Mouse (Mus musculus): Measurements from ENCODE around the gene Cdc42ep3. TPM values are rescaled to one million over a fixed set of nuclear protein-coding genes. Genes with fewer than 3 reads are reported as not detected.
A peak's percentile ranks its signal among the peaks of the same experiment; 100 is the strongest.

The Cdc42ep3 gene
- polyA plus RNA-seq (2016; fragmentation: Nextera tagmentation; extraction: Ambion mirVana), result 21.8 and 30.3 TPM in 2 replicates

GRCm38 (mm10) chr17:79354444-79355270, at the start of gene Cdc42ep3:
Gene Cdc42ep3, minus strand, starts transcription at chr17:79355091.
- H3K4me3 ChIP-seq, result peak within 1 kb of the TSS; percentile 74
- under 1% methylated on average over 73 of the region's 74 CpGs for WGBS
- H3K4me1 ChIP-seq, result peaks cover 50% of the 10 kb centered on the region
- peaks cover 1% of the 10 kb centered on the region; the same call in 1 of the 2 replicates for H3K36me3 ChIP-seq
- peaks cover 42% of the 10 kb centered on the region for H3K27me3 ChIP-seq (ENCODE audit: low read depth, poor library complexity, severe bottlenecking)
- DNase-seq (ENCODE audit: low spot score), result peak; percentile 86
- H3K27ac ChIP-seq, result peak within 1 kb of the TSS; percentile 88
- no peaks in the 10 kb centered on the region for H3K9me3 ChIP-seq (replicated peaks)

GRCm38 (mm10) chr17:79400356-79400755, 45.5 kb upstream of the Cdc42ep3 start:
- Histone ChIP-seq H3K4me3 (no peak overlapping the region), H3K27ac (no peak overlapping the region), H3K36me3 (no peaks in the 10 kb centered on the region), H3K27me3 (ENCODE audit: low read depth, poor library complexity, severe bottlenecking) (no peaks in the 10 kb centered on the region), H3K9me3 (replicated peaks) (no peaks in the 10 kb centered on the region), H3K4me1 (no peaks in the 10 kb centered on the region)
- WGBS, result 81% methylated on average over 2 of the region's 2 CpGs
- DNase-seq (ENCODE audit: low spot score), result peak; percentile 3

GRCm38 (mm10) chr17:79398416-79398815, 43.5 kb upstream of the Cdc42ep3 start:
- no peak overlapping the region for H3K4me3 ChIP-seq
- H3K9me3 ChIP-seq (replicated peaks), result no peaks in the 10 kb centered on the region
- no peak for DNase-seq (ENCODE audit: low spot score)
- no peaks in the 10 kb centered on the region for H3K36me3 ChIP-seq
- WGBS, result 82% methylated on average over 3 of the region's 3 CpGs
- no peak overlapping the region for H3K27ac ChIP-seq
- H3K27me3 ChIP-seq (ENCODE audit: low read depth, poor library complexity, severe bottlenecking), result no peaks in the 10 kb centered on the region
- no peaks in the 10 kb centered on the region for H3K4me1 ChIP-seq

GRCm38 (mm10) chr17:79394799-79395198, 39.9 kb upstream of the Cdc42ep3 start:
- Histone ChIP-seq H3K36me3 (no peaks in the 10 kb centered on the region), H3K27me3 (ENCODE audit: low read depth, poor library complexity, severe bottlenecking) (no peaks in the 10 kb centered on the region), H3K27ac (no peak overlapping the region), H3K4me3 (no peak overlapping the region), H3K4me1 (no peaks in the 10 kb centered on the region), H3K9me3 (replicated peaks) (no peaks in the 10 kb centered on the region)
- no peak for DNase-seq (ENCODE audit: low spot score)
- 90% methylated on average over 5 of the region's 5 CpGs for WGBS

- H3K4me3 ChIP-seq, result no peak overlapping the region
- H3K36me3 ChIP-seq, result no peaks in the 10 kb centered on the region
- WGBS, result 81% methylated on average over 7 of the region's 7 CpGs
These were observed 39.0 kb upstream of the Cdc42ep3 start for GRCm38 (mm10) chr17:79393886-79394285.

GRCm38 (mm10) chr17:79387465-79388066, 32.7 kb upstream of the Cdc42ep3 start:
- no peaks in the 10 kb centered on the region for H3K36me3 ChIP-seq
- no peaks in the 10 kb centered on the region for H3K27me3 ChIP-seq (ENCODE audit: low read depth, poor library complexity, severe bottlenecking)
- H3K9me3 ChIP-seq (replicated peaks), result no peaks in the 10 kb centered on the region
- no peak overlapping the region for H3K4me3 ChIP-seq
- no peak for DNase-seq (ENCODE audit: low spot score)
- H3K27ac ChIP-seq, result no peak overlapping the region
- no peaks in the 10 kb centered on the region for H3K4me1 ChIP-seq
- WGBS, result 85% methylated on average over 8 of the region's 8 CpGs

More at GRCm38 (mm10) chr17:79393886-79394285, 39.0 kb upstream of the Cdc42ep3 start:
- no peak for DNase-seq (ENCODE audit: low spot score)
- H3K4me1 ChIP-seq, result no peaks in the 10 kb centered on the region
- no peaks in the 10 kb centered on the region for H3K27me3 ChIP-seq (ENCODE audit: low read depth, poor library complexity, severe bottlenecking)
- no peak overlapping the region for H3K27ac ChIP-seq
- no peaks in the 10 kb centered on the region for H3K9me3 ChIP-seq (replicated peaks)

GRCm38 (mm10) chr17:79381485-79381884, 26.6 kb upstream of the Cdc42ep3 start:
- Histone ChIP-seq H3K27ac (no peak overlapping the region), H3K27me3 (ENCODE audit: low read depth, poor library complexity, severe bottlenecking) (no peaks in the 10 kb centered on the region), H3K4me1 (peaks cover 12% of the 10 kb centered on the region), H3K4me3 (no peak overlapping the region), H3K9me3 (replicated peaks) (no peaks in the 10 kb centered on the region), H3K36me3 (no peaks in the 10 kb centered on the region)
- no peak for DNase-seq (ENCODE audit: low spot score)
- 83% methylated on average over 3 of the region's 3 CpGs for WGBS

- H3K27ac ChIP-seq, result peak overlapping the region; percentile 2; the same call in 1 of the 2 replicates
- no peaks in the 10 kb centered on the region for H3K36me3 ChIP-seq
- no peaks in the 10 kb centered on the region for H3K27me3 ChIP-seq (ENCODE audit: low read depth, poor library complexity, severe bottlenecking)
- peaks cover 12% of the 10 kb centered on the region for H3K4me1 ChIP-seq
- H3K4me3 ChIP-seq, result no peak overlapping the region
- no peaks in the 10 kb centered on the region for H3K9me3 ChIP-seq (replicated peaks)
- WGBS, result 35% methylated on average over 5 of the region's 5 CpGs
- no peak for DNase-seq (ENCODE audit: low spot score)
These were observed 24.3 kb upstream of the Cdc42ep3 start for GRCm38 (mm10) chr17:79379191-79379590.

- H3K36me3 ChIP-seq, result no peaks in the 10 kb centered on the region
- no peak overlapping the region for H3K27ac ChIP-seq
- DNase-seq (ENCODE audit: low spot score), result no peak
- no peak overlapping the region for H3K4me3 ChIP-seq
- H3K4me1 ChIP-seq, result peaks cover 12% of the 10 kb centered on the region
- no peaks in the 10 kb centered on the region for H3K9me3 ChIP-seq (replicated peaks)
- H3K27me3 ChIP-seq (ENCODE audit: low read depth, poor library complexity, severe bottlenecking), result no peaks in the 10 kb centered on the region
- 76% methylated on average over 6 of the region's 6 CpGs for WGBS
These were observed 21.7 kb upstream of the Cdc42ep3 start for GRCm38 (mm10) chr17:79376434-79377210.

- peaks cover 18% of the 10 kb centered on the region for H3K4me1 ChIP-seq
These were observed 18.1 kb upstream of the Cdc42ep3 start for GRCm38 (mm10) chr17:79372973-79373372.

GRCm38 (mm10) chr17:79364749-79365450, 10.0 kb upstream of the Cdc42ep3 start:
- peaks cover 34% of the 10 kb centered on the region for H3K4me1 ChIP-seq
- H3K4me3 ChIP-seq, result no peak overlapping the region
- no peak overlapping the region for H3K27ac ChIP-seq
- WGBS, result 22% methylated on average over 5 of the region's 5 CpGs
- no peak for DNase-seq (ENCODE audit: low spot score)
- H3K36me3 ChIP-seq, result no peaks in the 10 kb centered on the region
- H3K27me3 ChIP-seq (ENCODE audit: low read depth, poor library complexity, severe bottlenecking), result no peaks in the 10 kb centered on the region
- H3K9me3 ChIP-seq (replicated peaks), result no peaks in the 10 kb centered on the region

More at GRCm38 (mm10) chr17:79372973-79373372, 18.1 kb upstream of the Cdc42ep3 start:
- Histone ChIP-seq H3K36me3 (no peaks in the 10 kb centered on the region), H3K27ac (no peak overlapping the region), H3K9me3 (replicated peaks) (no peaks in the 10 kb centered on the region), H3K4me3 (no peak overlapping the region), H3K27me3 (ENCODE audit: low read depth, poor library complexity, severe bottlenecking) (no peaks in the 10 kb centered on the region)
- DNase-seq (ENCODE audit: low spot score), result no peak
- 83% methylated on average over 5 of the region's 5 CpGs for WGBS

- WGBS, result 7% methylated on average over 24 of the region's 24 CpGs
- peaks cover 47% of the 10 kb centered on the region for H3K4me1 ChIP-seq
These were observed 1.2 kb upstream of the Cdc42ep3 start for GRCm38 (mm10) chr17:79356071-79356601.

More at GRCm38 (mm10) chr17:79356071-79356601, 1.2 kb upstream of the Cdc42ep3 start:
- Histone ChIP-seq H3K4me3 (peak overlapping the region; percentile 74), H3K27me3 (ENCODE audit: low read depth, poor library complexity, severe bottlenecking) (peaks cover 38% of the 10 kb centered on the region), H3K9me3 (replicated peaks) (no peaks in the 10 kb centered on the region), H3K36me3 (no peaks in the 10 kb centered on the region), H3K27ac (peak overlapping the region; percentile 88; the same call in 1 of the 2 replicates)
- peak; percentile 58 for DNase-seq (ENCODE audit: low spot score)
